Mouse (Mus musculus) small intestine, adult 2 months (tissue): ENCODE measurements at regions not wholly inside any gene's neighbourhood (a gene's known extent, or its start where the extent isn't known, plus 50 kb on each side); places are given as distances from the start of the nearest gene placed in this dataset.

Experiments used
- CTCF ChIP-seq: fragments of 200-500 bp; IDR thresholded peaks from 2 replicates; pipeline ENCODE4 v1.5.1; 2012; ENCODE audit warnings: low read depth, mild to moderate bottlenecking, control low read depth, inconsistent platforms, low read length, moderate library complexity, mixed read lengths; ENCODE audit not compliant: insufficient replicate concordance, insufficient read length; ENCODE audit errors: extremely low read depth
- POLR2A ChIP-seq: fragments of 200-500 bp; IDR thresholded peaks from 2 replicates; pipeline ENCODE4 v1.6.1; 2012; ENCODE audit warnings: low read depth, mild to moderate bottlenecking, control low read depth, inconsistent platforms, low read length, moderate library complexity

DNA sequence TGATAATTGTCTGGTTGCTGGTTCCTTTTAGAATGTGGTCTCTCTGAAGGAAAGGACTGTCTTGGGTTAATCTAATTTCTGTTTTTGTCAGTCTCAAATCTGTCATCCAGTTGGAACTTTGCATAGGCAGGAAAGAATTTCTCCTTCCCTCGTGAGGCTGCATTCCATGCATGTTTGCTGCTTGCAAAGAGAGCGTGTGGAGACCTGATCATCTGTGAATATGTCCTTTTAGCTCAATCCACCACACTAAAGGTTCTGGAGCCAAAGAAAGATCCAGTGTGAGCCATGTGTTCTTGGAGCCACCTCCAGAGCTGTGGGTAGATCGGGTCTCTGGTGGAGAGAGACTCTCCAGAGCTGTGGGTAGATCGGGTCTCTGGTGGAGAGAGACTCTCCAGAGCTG, 200.2 kb downstream of the Ttc32 start:
- TF ChIP-seq POLR2A, result no peak
- TF ChIP-seq CTCF, result no peak
